Mouse (Mus musculus) forebrain, embryonic 14.5 days (tissue): Measurements from ENCODE around the gene Cavin3. TPM values are rescaled to one million over a fixed set of nuclear protein-coding genes. Genes with fewer than 3 reads are reported as not detected.

Source experiments
- ATAC-seq: fragments of 200-750 bp; cut with Nextera tagmentation; 2 replicates; pipeline ENCODE4 v1.8.0; 2017; ENCODE audit warnings: mild to moderate bottlenecking, moderate library complexity
- DNase-seq: peaks from one replicate; pipeline ENCODE4 v3.0.0-alpha.2; 2015; ENCODE audit warnings: low spot score
- H3K27ac ChIP-seq: fragments of 300-500 bp; sonication (generic); 2 replicates; pipeline ENCODE4 v1.5.1; 2014; ENCODE audit warnings: low read depth, mild to moderate bottlenecking, control low read depth, low read length, moderate library complexity
- H3K27me3 ChIP-seq: fragments of 300-500 bp; sonication (generic); replicated peaks from 2 replicates; pipeline ENCODE4 v1.6.1; 2014; ENCODE audit warnings: low read length, control low read depth, mixed read lengths; ENCODE audit not compliant: control insufficient read depth, insufficient read depth
- H3K36me3 ChIP-seq: fragments of 300-500 bp; sonication (generic); 2 replicates; pipeline ENCODE4 v1.6.1; 2014; ENCODE audit warnings: low read length, control low read depth; ENCODE audit not compliant: control insufficient read depth, insufficient read depth
- H3K4me1 ChIP-seq: fragments of 300-500 bp; sonication (generic); 2 replicates; pipeline ENCODE4 v1.6.1; 2014; ENCODE audit warnings: antibody characterized with exemption, low read length, control low read depth; ENCODE audit not compliant: control insufficient read depth, insufficient read depth
- H3K4me2 ChIP-seq: fragments of 300-500 bp; sonication (generic); 2 replicates; pipeline ENCODE4 v1.6.1; 2014; ENCODE audit warnings: mild to moderate bottlenecking, control low read depth, low read length
- H3K4me3 ChIP-seq: fragments of 300-500 bp; sonication (generic); 2 replicates; pipeline ENCODE4 v1.5.1; 2014; ENCODE audit warnings: low read depth, low read length, control low read depth
- H3K9ac ChIP-seq: fragments of 300-500 bp; sonication (generic); 2 replicates; pipeline ENCODE4 v1.6.1; 2014; ENCODE audit warnings: mild to moderate bottlenecking, low read length, control low read depth, moderate library complexity
- H3K9me3 ChIP-seq: fragments of 300-500 bp; sonication (generic); replicated peaks from 2 replicates; pipeline ENCODE4 v1.6.1; 2016; ENCODE audit warnings: low read length, control low read depth, mixed read lengths; ENCODE audit not compliant: control insufficient read depth
- WGBS: fragments of 180-500 bp; shearing (Covaris S2); extraction: QIAGEN DNeasy Blood & Tissue Kit; methylation state at CpG from one replicate; pipeline ENCODE4 v1.1.7; 2014; 5-methylcytosine and 5-hydroxymethylcytosine counted together
- polyA plus RNA-seq: library from polyadenylated mRNA; unstranded; fragments of >200 nt; fragmentation: Nextera tagmentation; extraction: Ambion mirVana; gene quantifications from 2 replicates; pipeline ENCODE4 v1.2.1, GENCODE M21; 2014

The Cavin3 gene
- polyA plus RNA-seq, 1 experiment from 2014 or later: 28.6 TPM

- no peak overlapping the region for H3K27ac ChIP-seq
- no peak overlapping the region for H3K9ac ChIP-seq
- ATAC-seq (no peak), DNase-seq (no peak)
- no peaks in the 10 kb centered on the region for H3K9me3 ChIP-seq
- H3K4me1 ChIP-seq: 0 out of 2 replicates have a peak, but pooled peaks cover 6% of the 10 kb centered on the region
- no peaks in the 10 kb centered on the region for H3K27me3 ChIP-seq
- H3K4me2 ChIP-seq: no peak overlapping the region
- WGBS: 82% methylated on average over 6 of the region's 6 CpGs
- H3K4me3 ChIP-seq: no peak overlapping the region
- H3K36me3 ChIP-seq: no peaks in the 10 kb centered on the region
Measured at GRCm38 (mm10) chr7:105487104-105487876, 5.2 kb upstream of the Cavin3 start.

- Histone ChIP-seq H3K9ac (no peak overlapping the region), H3K27me3 (no peaks in the 10 kb centered on the region), H3K27ac (no peak overlapping the region), H3K4me2 (no peak overlapping the region), H3K4me1 (peaks cover 13% of the 10 kb centered on the region; the same call in 1 of the 2 replicates), H3K36me3 (no peaks in the 10 kb centered on the region), H3K4me3 (no peak overlapping the region), H3K9me3 (no peaks in the 10 kb centered on the region)
- DNase-seq: no peak
- no peak for ATAC-seq
- 78% methylated on average over 5 of the region's 5 CpGs for WGBS
Measured at GRCm38 (mm10) chr7:105485029-105485428, 2.9 kb upstream of the Cavin3 start.

- Histone ChIP-seq H3K27ac (no peak overlapping the region), H3K4me2 (peak overlapping the region; percentile 88)
- 54% methylated on average over 8 of the region's 8 CpGs for WGBS
Measured at GRCm38 (mm10) chr7:105482426-105482825, 326 bp upstream of the Cavin3 start.

GRCm38 (mm10) chr7:105480561-105481504 is 1.3 kb downstream of the Cavin3 start:
- Histone ChIP-seq H3K4me2 (peak overlapping the region; percentile 88), H3K27ac (no peak overlapping the region; the same call in 1 of the 2 replicates), H3K36me3 (no peaks in the 10 kb centered on the region), H3K4me1 (peaks cover 13% of the 10 kb centered on the region; the same call in 1 of the 2 replicates), H3K9ac (peak overlapping the region; percentile 72), H3K27me3 (no peaks in the 10 kb centered on the region), H3K4me3 (peak overlapping the region; percentile 41), H3K9me3 (no peaks in the 10 kb centered on the region)
- DNase-seq (peak; percentile 52), ATAC-seq (peak; percentile 8; the same call in 1 of the 2 replicates)
- WGBS: 65% methylated on average over 23 of the region's 23 CpGs

More at GRCm38 (mm10) chr7:105482426-105482825, 326 bp upstream of the Cavin3 start:
- ATAC-seq: peak; percentile 38; the same call in 1 of the 2 replicates
- H3K36me3 ChIP-seq: no peaks in the 10 kb centered on the region
- H3K9me3 ChIP-seq: no peaks in the 10 kb centered on the region
- H3K4me1 ChIP-seq: peaks cover 13% of the 10 kb centered on the region; the same call in 1 of the 2 replicates
- no peaks in the 10 kb centered on the region for H3K27me3 ChIP-seq
- DNase-seq: no peak
- H3K4me3 ChIP-seq: peak overlapping the region; percentile 41
- H3K9ac ChIP-seq: peak overlapping the region; percentile 72

GRCm38 (mm10) chr7:105480081-105480480 is 2.0 kb downstream of the Cavin3 start:
- no peak overlapping the region for H3K4me3 ChIP-seq
- H3K27me3 ChIP-seq: no peaks in the 10 kb centered on the region
- peak overlapping the region; percentile 7; the same call in 1 of the 2 replicates for H3K4me2 ChIP-seq
- 38% methylated on average over 5 of the region's 5 CpGs for WGBS
- H3K4me1 ChIP-seq: peaks cover 13% of the 10 kb centered on the region; the same call in 1 of the 2 replicates
- no peak overlapping the region for H3K9ac ChIP-seq
- H3K27ac ChIP-seq: no peak overlapping the region
- no peaks in the 10 kb centered on the region for H3K9me3 ChIP-seq
- H3K36me3 ChIP-seq: no peaks in the 10 kb centered on the region
- ATAC-seq: no peak
- peak; percentile 42 for DNase-seq

GRCm38 (mm10) chr7:105479232-105479631 is 2.9 kb downstream of the Cavin3 start:
- Histone ChIP-seq H3K27ac (no peak overlapping the region), H3K36me3 (no peaks in the 10 kb centered on the region), H3K4me2 (no peak overlapping the region), H3K9ac (no peak overlapping the region), H3K4me1 (peaks cover 13% of the 10 kb centered on the region; the same call in 1 of the 2 replicates), H3K9me3 (no peaks in the 10 kb centered on the region), H3K4me3 (no peak overlapping the region), H3K27me3 (no peaks in the 10 kb centered on the region)
- WGBS: 88% methylated on average over 6 of the region's 6 CpGs
- DNase-seq (no peak), ATAC-seq (no peak)

- Histone ChIP-seq H3K36me3 (no peaks in the 10 kb centered on the region), H3K27ac (no peak overlapping the region), H3K9me3 (no peaks in the 10 kb centered on the region), H3K4me2 (no peak overlapping the region), H3K9ac (no peak overlapping the region), H3K4me1 (peaks cover 13% of the 10 kb centered on the region; the same call in 1 of the 2 replicates), H3K27me3 (no peaks in the 10 kb centered on the region), H3K4me3 (no peak overlapping the region)
- ATAC-seq (no peak), DNase-seq (no peak)
- WGBS: 88% methylated on average over 8 of the region's 8 CpGs
Measured at GRCm38 (mm10) chr7:105478344-105478743, 3.8 kb downstream of the Cavin3 start.

- H3K36me3 ChIP-seq: no peaks in the 10 kb centered on the region
- H3K9me3 ChIP-seq: no peaks in the 10 kb centered on the region
- H3K4me1 ChIP-seq: peaks cover 12% of the 10 kb centered on the region; the same call in 1 of the 2 replicates
- no peak overlapping the region for H3K4me2 ChIP-seq
- H3K4me3 ChIP-seq: no peak overlapping the region
- H3K27ac ChIP-seq: no peak overlapping the region
- H3K9ac ChIP-seq: no peak overlapping the region
- 60% methylated on average over 3 of the region's 3 CpGs for WGBS
- H3K27me3 ChIP-seq: no peaks in the 10 kb centered on the region
- ATAC-seq (no peak), DNase-seq (peak; percentile 69)
Measured at GRCm38 (mm10) chr7:105477841-105478240, 4.3 kb downstream of the Cavin3 start.
